Mouse (Mus musculus): ENCODE results near the gene P2ry13.

P2ry13 gene

GRCm38 (mm10) chr3:59194938-59195337 is 15.7 kb downstream of the P2ry13 start, which contains the start of gene Gpr87:
TSS of gene Gpr87 (minus strand) at chr3:59195104.
- DNase-seq, result no peak

GRCm38 (mm10) chr3:59194099-59194498 is 16.6 kb downstream of the P2ry13 start:
- DNase-seq, result no peak

GRCm38 (mm10) chr3:59191674-59192073 is 19.0 kb downstream of the P2ry13 start:
- DNase-seq, result no peak

GRCm38 (mm10) chr3:59187336-59187735 is 23.3 kb downstream of the P2ry13 start:
- no peak for DNase-seq

- DNase-seq, result no peak
Observed at GRCm38 (mm10) chr3:59185662-59186061, 25.0 kb downstream of the P2ry13 start.

GRCm38 (mm10) chr3:59182129-59182528 is 28.6 kb downstream of the P2ry13 start:
- DNase-seq, result no peak

- no peak for DNase-seq
Observed at GRCm38 (mm10) chr3:59181134-59181533, 29.5 kb downstream of the P2ry13 start.

- no peak for DNase-seq
Observed at GRCm38 (mm10) chr3:59176871-59177270, 33.8 kb downstream of the P2ry13 start.

- peak; percentile 62 for DNase-seq
Observed at GRCm38 (mm10) chr3:59175234-59175633, 35.4 kb downstream of the P2ry13 start.

GRCm38 (mm10) chr3:59174426-59175154 is 36.1 kb downstream of the P2ry13 start:
- no peak for DNase-seq

- DNase-seq, result peak; percentile 22
Observed at GRCm38 (mm10) chr3:59169921-59170627, 40.6 kb downstream of the P2ry13 start.

GRCm38 (mm10) chr3:59169215-59169614 is 41.5 kb downstream of the P2ry13 start:
- no peak for DNase-seq

GRCm38 (mm10) chr3:59168476-59168875 is 42.2 kb downstream of the P2ry13 start:
- no peak for DNase-seq

- DNase-seq, result no peak
Observed at GRCm38 (mm10) chr3:59167417-59168054, 43.1 kb downstream of the P2ry13 start.

- no peak for DNase-seq
Observed at GRCm38 (mm10) chr3:59160465-59160864, 50.2 kb downstream of the P2ry13 start.

Measured in kidney, postnatal 10 days (tissue).